Mouse (Mus musculus) adrenal gland, adult 2 months (tissue): ENCODE data around the gene 1500009C09Rik. TPM values are rescaled to one million over a fixed set of nuclear protein-coding genes. Genes with fewer than 3 reads are reported as not detected.

Source experiments
- polyA plus RNA-seq: library from polyadenylated mRNA; depleted of rRNA; stranded (reverse); fragments of >200 nt; gene quantifications from 2 replicates; pipeline ENCODE4 v1.2.3, GENCODE M21; 2012; rRNA removed
- total RNA-seq, 2 experiments: library from RNA; stranded (reverse); gene quantifications; 2 replicates each; pipeline ENCODE4 v1.2.3; 2021

Gene 1500009C09Rik
- total and polyA plus RNA-seq, 3 experiments, result 0.26 to 0.32 (median 0.31) TPM

Other genes with a start within 250 kb of the 1500009C09Rik start
- gene Desi1, start 218.5 kb upstream of the 1500009C09Rik start, total RNA-seq, result 100 to 1,000 TPM in 1 of 2 experiments, 10 to 100 TPM in 1; 56.0 to 149 TPM
- gene Desi1, start 218.5 kb upstream of the 1500009C09Rik start, polyA plus RNA-seq, result 100.0 and 101 TPM in 2 replicates
- 10 to 100 TPM; 84.9 to 91.7 TPM for gene Snu13, start 204.8 kb upstream of the 1500009C09Rik start, total RNA-seq
- 61.5 and 68.6 TPM in 2 replicates for gene Snu13, start 204.8 kb upstream of the 1500009C09Rik start, polyA plus RNA-seq
- not detected for gene 4930407I10Rik, start 193.2 kb upstream of the 1500009C09Rik start, total RNA-seq
- gene 4930407I10Rik, start 193.2 kb upstream of the 1500009C09Rik start, polyA plus RNA-seq, result not detected in 2 replicates
- gene Mei1, start 182.4 kb upstream of the 1500009C09Rik start, total RNA-seq, result 1 to 10 TPM in 1 of 2 experiments, under 1 TPM in 1; 0.35 to 3.2 TPM
- gene Mei1, start 182.4 kb upstream of the 1500009C09Rik start, polyA plus RNA-seq, result not detected in 2 replicates
- 1 to 10 TPM; 6.2 to 8.5 TPM for gene Ccdc134, start 124.5 kb upstream of the 1500009C09Rik start, total RNA-seq
- gene Ccdc134, start 124.5 kb upstream of the 1500009C09Rik start, polyA plus RNA-seq, result 20.7 and 26.5 TPM in 2 replicates
- 100 to 1,000 TPM in 1 of 2 experiments, 10 to 100 TPM in 1; 93.2 to 101 TPM for gene Srebf2, start 105.2 kb upstream of the 1500009C09Rik start, total RNA-seq
- gene Srebf2, start 105.2 kb upstream of the 1500009C09Rik start, polyA plus RNA-seq, result 232 and 261 TPM in 2 replicates
- under 1 TPM in 1 of 2 experiments, not detected in 1; 0.69 TPM for gene Shisa8, start 39.6 kb upstream of the 1500009C09Rik start, total RNA-seq
- 1.3 and 2.5 TPM in 2 replicates for gene Shisa8, start 39.6 kb upstream of the 1500009C09Rik start, polyA plus RNA-seq
- not detected for gene Tnfrsf13c, start 28.0 kb upstream of the 1500009C09Rik start, total RNA-seq
- gene Tnfrsf13c, start 28.0 kb upstream of the 1500009C09Rik start, polyA plus RNA-seq, result 0.08 and 0.15 TPM in 2 replicates
- gene Cenpm, start 7.6 kb upstream of the 1500009C09Rik start, total RNA-seq, result 1 to 10 TPM in 1 of 2 experiments, under 1 TPM in 1; 0.93 to 1.9 TPM
- gene Cenpm, start 7.6 kb upstream of the 1500009C09Rik start, polyA plus RNA-seq, result 11.0 and 11.1 TPM in 2 replicates
- 1 to 10 TPM; 2.9 to 4.7 TPM for gene Sept3, start 22.5 kb downstream of the 1500009C09Rik start, total RNA-seq
- 2.1 and 2.9 TPM in 2 replicates for gene Sept3, start 22.5 kb downstream of the 1500009C09Rik start, polyA plus RNA-seq
- not detected for gene Wbp2nl, start 46.6 kb downstream of the 1500009C09Rik start, total RNA-seq
- gene Wbp2nl, start 46.6 kb downstream of the 1500009C09Rik start, polyA plus RNA-seq, result not detected in 2 replicates
- gene Naga, start 86.5 kb downstream of the 1500009C09Rik start, total RNA-seq, result 10 to 100 TPM; 62.8 to 64.0 TPM
- 136 and 165 TPM in 2 replicates for gene Naga, start 86.5 kb downstream of the 1500009C09Rik start, polyA plus RNA-seq
- 1 to 10 TPM in 1 of 2 experiments, under 1 TPM in 1; 0.40 to 1.1 TPM for gene Pheta2, start 86.5 kb downstream of the 1500009C09Rik start, total RNA-seq
- gene Pheta2, start 86.5 kb downstream of the 1500009C09Rik start, polyA plus RNA-seq, result 0.44 and 0.55 TPM in 2 replicates
- 100 to 1,000 TPM; 187 to 197 TPM for gene Smdt1, start 86.6 kb downstream of the 1500009C09Rik start, total RNA-seq
- gene Smdt1, start 86.6 kb downstream of the 1500009C09Rik start, polyA plus RNA-seq, result 190 and 213 TPM in 2 replicates
- 100 to 1,000 TPM; 454 to 511 TPM for gene Ndufa6, start 101.9 kb downstream of the 1500009C09Rik start, total RNA-seq
- 169 and 274 TPM in 2 replicates for gene Ndufa6, start 101.9 kb downstream of the 1500009C09Rik start, polyA plus RNA-seq
- gene Cyp2d22, start 127.9 kb downstream of the 1500009C09Rik start, total RNA-seq, result 10 to 100 TPM; 37.9 to 39.6 TPM
- 51.0 and 66.2 TPM in 2 replicates for gene Cyp2d22, start 127.9 kb downstream of the 1500009C09Rik start, polyA plus RNA-seq
- gene Cyp2d11, start 141.6 kb downstream of the 1500009C09Rik start, total RNA-seq, result under 1 TPM in 1 of 2 experiments, not detected in 1; 0.21 TPM
- gene Cyp2d11, start 141.6 kb downstream of the 1500009C09Rik start, polyA plus RNA-seq, result not detected in 2 replicates
- gene Cyp2d10, start 154.8 kb downstream of the 1500009C09Rik start, total RNA-seq, result 1 to 10 TPM in 1 of 2 experiments, not detected in 1; 1.5 TPM
- 0.73 TPM in 1 of 2 replicates, not detected in the other for gene Cyp2d10, start 154.8 kb downstream of the 1500009C09Rik start, polyA plus RNA-seq
- under 1 TPM; 0.69 to 0.78 TPM for gene Cyp2d9, start 181.0 kb downstream of the 1500009C09Rik start, total RNA-seq
- not detected in 2 replicates for gene Cyp2d9, start 181.0 kb downstream of the 1500009C09Rik start, polyA plus RNA-seq